17 mouse cellular contexts compared by ENCODE assay signal in genomic region chr12:112299089-112299488, GRCm38 (mm10).
DNase-seq lines count a peak whose midpoint lies in the region; ATAC-seq lines count a peak whose summit lies in the region.
"Had no signal": no experiment of that assay in that cellular context is flagged by ENCODE, and none has a peak within 500 bp of the region (broad histone marks: within the 10 kb centered on the region; RNA-seq: fewer than 3 reads in every experiment).

No protein-coding gene starts in this region.

- DNase-seq in cerebellum, postnatal 14 days: peak; percentile 22 to 30
- DNase-seq in cerebellum, adult 9-11 months: no peak
- no peak for DNase-seq in urinary bladder, postnatal 4 days (ENCODE audit: low spot score in 2 of 2)
- DNase-seq: adrenal gland, postnatal 14 days; embryo, embryonic 11 days; heart, postnatal 10 days; lung, postnatal 10 days had no signal

- H3K4me2 ChIP-seq in forebrain, embryonic 12.5 days: no peak overlapping the region
- H3K4me2 ChIP-seq in hindbrain, embryonic 12.5 days (replicated peaks): no peak overlapping the region
- no peak overlapping the region for H3K4me2 ChIP-seq in midbrain, embryonic 13.5 days (replicated peaks)
- H3K4me2 ChIP-seq: limb, embryonic 13.5 days; liver, embryonic 15.5 days had no signal

- H3K9me3 ChIP-seq in forebrain, embryonic 12.5 days: no peaks in the 10 kb centered on the region
- H3K9me3 ChIP-seq in hindbrain, embryonic 12.5 days (replicated peaks): no peaks in the 10 kb centered on the region
- H3K9me3 ChIP-seq in midbrain, embryonic 13.5 days: no peaks in the 10 kb centered on the region
- H3K9me3 ChIP-seq: heart, embryonic 10.5 days; limb, embryonic 13.5 days; liver, embryonic 15.5 days had no signal

- H3K36me3 ChIP-seq in forebrain, embryonic 12.5 days (replicated peaks): no peaks in the 10 kb centered on the region
- H3K36me3 ChIP-seq in hindbrain, embryonic 12.5 days: no peaks in the 10 kb centered on the region
- H3K36me3 ChIP-seq in midbrain, embryonic 13.5 days: no peaks in the 10 kb centered on the region
- H3K36me3 ChIP-seq: heart, embryonic 10.5 days; limb, embryonic 13.5 days; liver, embryonic 15.5 days had no signal

- no peak overlapping the region for H3K9ac ChIP-seq in forebrain, embryonic 12.5 days
- H3K9ac ChIP-seq in hindbrain, embryonic 12.5 days: no peak overlapping the region
- no peak overlapping the region for H3K9ac ChIP-seq in midbrain, embryonic 13.5 days (replicated peaks)
- H3K9ac ChIP-seq: limb, embryonic 13.5 days; liver, embryonic 15.5 days had no signal

- H3K27me3 ChIP-seq in forebrain, embryonic 12.5 days: peaks cover 37% of the 10 kb centered on the region
- peaks cover 41% of the 10 kb centered on the region for H3K27me3 ChIP-seq in hindbrain, embryonic 12.5 days
- H3K27me3 ChIP-seq in midbrain, embryonic 13.5 days: peaks cover 41% of the 10 kb centered on the region

- 0 out of 2 replicates have a peak overlapping the region, but pooled peaks have one; percentile 59 for H3K27ac ChIP-seq in forebrain, embryonic 12.5 days
- H3K27ac ChIP-seq in hindbrain, embryonic 12.5 days: 0 out of 2 replicates have a peak overlapping the region, but pooled peaks have one; percentile 35
- H3K27ac ChIP-seq in midbrain, embryonic 13.5 days: peak overlapping the region; percentile 35; the same call in 1 of the 2 replicates
- H3K27ac ChIP-seq: heart, embryonic 10.5 days; layer of hippocampus, adult 2 months; limb, embryonic 13.5 days; liver, embryonic 15.5 days had no signal

- H3K4me3 ChIP-seq in forebrain, embryonic 12.5 days (replicated peaks): no peak overlapping the region
- no peak overlapping the region for H3K4me3 ChIP-seq in hindbrain, embryonic 12.5 days
- H3K4me3 ChIP-seq in midbrain, embryonic 13.5 days (replicated peaks): no peak overlapping the region
- H3K4me3 ChIP-seq: heart, embryonic 10.5 days; layer of hippocampus, adult 2 months; limb, embryonic 13.5 days; liver, embryonic 15.5 days; myocyte had no signal

- WGBS in forebrain, embryonic 12.5 days: 51% methylated on average over 5 of the region's 5 CpGs
- 42% methylated on average over 5 of the region's 5 CpGs for WGBS in hindbrain, embryonic 12.5 days
- 39% methylated on average over 5 of the region's 5 CpGs for WGBS in midbrain, embryonic 13.5 days

- H3K4me1 ChIP-seq in forebrain, embryonic 12.5 days: peaks cover 39% of the 10 kb centered on the region
- H3K4me1 ChIP-seq in hindbrain, embryonic 12.5 days: peaks cover 35% of the 10 kb centered on the region
- H3K4me1 ChIP-seq in midbrain, embryonic 13.5 days (replicated peaks): peaks cover 46% of the 10 kb centered on the region
- H3K4me1 ChIP-seq: liver, embryonic 15.5 days had no signal

- ATAC-seq in forebrain, embryonic 12.5 days (ENCODE audit: low FRiP score): no peak
- ATAC-seq in hindbrain, embryonic 12.5 days (ENCODE audit: low FRiP score): no peak; the same call in 1 of the 2 replicates
- ATAC-seq in midbrain, embryonic 13.5 days: peak; percentile 48
- ATAC-seq in frontal cortex, adult (ENCODE audit: low TSS enrichment): no peak
- no peak for ATAC-seq in CD4-positive, CD25-positive, alpha-beta regulatory T cell, adult 4 months

Comparison
In these comparisons a context has a peak if more than half of its experiments do, and no peak if none do; other contexts are left out.
1. DNase-seq: peak in cerebellum, postnatal 14 days (2 of 2); none in cerebellum, adult 9-11 months (single experiment) and urinary bladder, postnatal 4 days (0 of 2).
2. Peak in every context shown above with its lines, with median percentiles within 50 percentile points of each other: H3K27ac ChIP-seq.